Mouse (Mus musculus) CH12.LX (cell line): ENCODE measurements around the gene Vamp4. TPM values are rescaled to one million over a fixed set of nuclear protein-coding genes. Genes with fewer than 3 reads are reported as not detected.

ENCODE experiments used
- DNase-seq: peaks from one replicate; pipeline ENCODE4 v3.0.0-alpha.2; 2013; ENCODE audit errors: extremely low read depth
- H3K27ac ChIP-seq: 2 replicates; pipeline ENCODE4 v1.5.1; 2012; ENCODE audit warnings: low read depth, mild to moderate bottlenecking, control low read depth, moderate library complexity; ENCODE audit not compliant: insufficient read depth
- H3K27me3 ChIP-seq: replicated peaks from 2 replicates; pipeline ENCODE3; 2012; ENCODE audit warnings: inconsistent platforms
- H3K36me3 ChIP-seq, 2 experiments: replicated peaks in 1 of 2; 2 replicates each; pipeline versions ENCODE3 to v1.6.1; 2012; ENCODE audit warnings: inconsistent platforms in 1 of 2, low read length in 1 of 2, mild to moderate bottlenecking in 1 of 2, mixed read lengths in 1 of 2, moderate library complexity in 1 of 2; ENCODE audit not compliant: control insufficient read depth in 1 of 2, insufficient read depth in 1 of 2
- H3K4me1 ChIP-seq, 2 experiments: 2 replicates each; pipeline ENCODE4 v1.6.1; 2012; ENCODE audit warnings: inconsistent platforms in 1 of 2, moderate library complexity in 1 of 2; ENCODE audit not compliant: insufficient read depth in 2 of 2, control insufficient read depth in 1 of 2
- H3K4me2 ChIP-seq: 2 replicates; pipeline ENCODE4 v1.6.1; 2012; ENCODE audit warnings: low read depth, mild to moderate bottlenecking, control low read depth; ENCODE audit not compliant: poor library complexity, insufficient read depth, severe bottlenecking
- H3K4me3 ChIP-seq, 3 experiments: fragments of 150-350 bp in 1 of 3; sonication (generic) in 1 of 3; replicated peaks in 1 of 3; 2 replicates each; pipeline versions ENCODE3 to v1.5.1; 2011 to 2012; ENCODE audit warnings: low read depth in 2 of 3, low read length in 2 of 3, mild to moderate bottlenecking in 2 of 3, moderate library complexity in 2 of 3, control low read depth in 1 of 3, improper control_type of control experiment in 1 of 3, inconsistent platforms in 1 of 3, mixed read lengths in 1 of 3; ENCODE audit not compliant: poor library complexity in 1 of 3
- H3K79me2 ChIP-seq: replicated peaks from 2 replicates; pipeline ENCODE4 v1.6.1; 2012; ENCODE audit warnings: mild to moderate bottlenecking, moderate library complexity; ENCODE audit not compliant: control insufficient read depth, poor library complexity, insufficient read depth, severe bottlenecking; ENCODE audit errors: extremely low read depth
- H3K9ac ChIP-seq: 2 replicates; pipeline ENCODE4 v1.6.1; 2012; ENCODE audit warnings: low read depth, mild to moderate bottlenecking, control low read depth, moderate library complexity; ENCODE audit not compliant: insufficient read depth
- H3K9me3 ChIP-seq: replicated peaks from 2 replicates; pipeline ENCODE3; 2012; ENCODE audit warnings: low read length, inconsistent platforms, mixed read lengths
- BHLHE40 ChIP-seq: IDR thresholded peaks from 2 replicates; pipeline ENCODE4 v1.6.1; 2011; ENCODE audit warnings: mild to moderate bottlenecking, low read depth, low read length, improper control_type of control experiment
- CHD1 ChIP-seq: IDR thresholded peaks from 2 replicates; pipeline ENCODE4 v1.6.1; 2012; ENCODE audit warnings: low read depth, low read length, improper control_type of control experiment, inconsistent platforms
- CTCF ChIP-seq, 2 experiments: IDR thresholded peaks in 1 of 2; conservative IDR thresholded peaks in 1 of 2; 2 replicates each; pipeline ENCODE4 v1.5.1; 2011 to 2012; ENCODE audit warnings: low read depth in 2 of 2, low read length in 2 of 2, improper control_type of control experiment in 1 of 2, inconsistent platforms in 1 of 2, mild to moderate bottlenecking in 1 of 2, moderate library complexity in 1 of 2
- E2F4 ChIP-seq: IDR thresholded peaks from 2 replicates; pipeline ENCODE4 v1.6.1; 2011; ENCODE audit warnings: low read depth, low read length, improper control_type of control experiment; ENCODE audit not compliant: insufficient replicate concordance
- ELF1 ChIP-seq: IDR thresholded peaks from 2 replicates; pipeline ENCODE4 v1.6.1; 2014; ENCODE audit warnings: low read depth, mild to moderate bottlenecking, inconsistent platforms, low read length, improper control_type of control experiment
- EP300 ChIP-seq: IDR thresholded peaks from 2 replicates; pipeline ENCODE4 v1.6.1; 2011; ENCODE audit warnings: low read length, improper control_type of control experiment
- GABPA ChIP-seq: IDR thresholded peaks from 2 replicates; pipeline ENCODE4 v1.6.1; 2012; ENCODE audit warnings: low read depth, low read length, improper control_type of control experiment, inconsistent platforms; ENCODE audit not compliant: insufficient replicate concordance
- IRF4 ChIP-seq: IDR thresholded peaks from 2 replicates; pipeline ENCODE4 v1.6.1; 2014; ENCODE audit warnings: low read depth, mild to moderate bottlenecking, inconsistent platforms, low read length, improper control_type of control experiment
- JUND ChIP-seq: conservative IDR thresholded peaks from 2 replicates; pipeline ENCODE4 v1.6.1; 2011; ENCODE audit warnings: low read depth, low read length, improper control_type of control experiment
- MAX ChIP-seq: IDR thresholded peaks from 2 replicates; pipeline ENCODE4 v1.6.1; 2011; ENCODE audit warnings: low read length, improper control_type of control experiment
- MYC ChIP-seq: IDR thresholded peaks from 2 replicates; pipeline ENCODE4 v1.6.1; 2011; ENCODE audit warnings: low read depth, mild to moderate bottlenecking, improper control_type of control experiment, low read length
- NRF1 ChIP-seq: IDR thresholded peaks from 2 replicates; pipeline ENCODE4 v1.6.1; 2014; ENCODE audit warnings: low read depth, mild to moderate bottlenecking, inconsistent platforms, low read length, improper control_type of control experiment, moderate library complexity
- PAX5 ChIP-seq: IDR thresholded peaks from 2 replicates; pipeline ENCODE4 v1.6.1; 2012; ENCODE audit warnings: low read length, inconsistent platforms, mixed read lengths
- POLR2A ChIP-seq: IDR thresholded peaks from 2 replicates; pipeline ENCODE4 v1.6.1; 2011; ENCODE audit warnings: low read depth, mild to moderate bottlenecking, improper control_type of control experiment, low read length
- POLR2AphosphoS2 ChIP-seq: IDR thresholded peaks from 2 replicates; pipeline ENCODE4 v1.6.1; 2011; ENCODE audit warnings: low read depth, low read length, improper control_type of control experiment
- RAD21 ChIP-seq: IDR thresholded peaks from 2 replicates; pipeline ENCODE4 v1.6.1; 2011; ENCODE audit warnings: low read depth, mild to moderate bottlenecking, low read length, improper control_type of control experiment, moderate library complexity
- RCOR1 ChIP-seq: conservative IDR thresholded peaks from 2 replicates; pipeline ENCODE4 v1.6.1; 2012; ENCODE audit warnings: low read depth, mild to moderate bottlenecking, inconsistent platforms, low read length, improper control_type of control experiment
- ZKSCAN1 ChIP-seq: IDR thresholded peaks from 2 replicates; pipeline ENCODE4 v1.6.1; 2012; ENCODE audit warnings: low read depth, inconsistent platforms, low read length, improper control_type of control experiment, borderline replicate concordance
- dilution Hi-C: fragments of 300-500 bp; cut with MboI; formaldehyde crosslinking; loops from 2 replicates; pipeline ENCODE4 v1.14.3; 2020; ENCODE audit warnings: low sequenced_read_pairs; ENCODE audit not compliant: extremely low pct_unique_long_range_greater_than_20kb, extremely low pct_ligation_motif_present
- in situ Hi-C: fragments of 300-500 bp; cut with MboI; formaldehyde crosslinking; loops from 3 replicates; pipeline ENCODE4 v1.14.3; 2019; ENCODE audit warnings: low sequenced_read_pairs, low pct_ligation_motif_present, low pct_unique_long_range_greater_than_20kb, mixed read lengths
- polyA plus RNA-seq: library from polyadenylated mRNA; unstranded; fragments of >175 nt; gene quantifications from 2 replicates; pipeline ENCODE4 v1.2.1, GENCODE M21; 2012; ENCODE audit warnings: low read depth; ENCODE audit not compliant: insufficient read length
- total RNA-seq, 2 experiments: library from RNA; depleted of rRNA; stranded (reverse); fragments of 300-350 nt in 1 of 2; fragments of >200 nt in 1 of 2; gene quantifications; 2 replicates each; pipeline ENCODE4 v1.2.3; 2012 to 2014

Gene Vamp4
- total and polyA plus RNA-seq, 3 experiments: 17.9 to 38.5 (median 36.8) TPM

GRCm38 (mm10) chr1:162597379-162598102, 27.2 kb downstream of the Vamp4 start:
- dilution Hi-C loops (no loop called here), in situ Hi-C loops (no loop called here)
- no peaks in the 10 kb centered on the region for H3K27me3 ChIP-seq
- no peak for DNase-seq
- H3K27ac ChIP-seq: no peak overlapping the region
- no peak overlapping the region for H3K4me2 ChIP-seq
- no peaks in the 10 kb centered on the region for H3K79me2 ChIP-seq
- TF ChIP-seq BHLHE40 (no peak), RAD21 (no peak), EP300 (no peak), GABPA (no peak), JUND (no peak), MYC (no peak)
- no peak overlapping the region for H3K4me3 ChIP-seq
- no peak overlapping the region for H3K9ac ChIP-seq
- no peaks in the 10 kb centered on the region for H3K9me3 ChIP-seq
- H3K36me3 ChIP-seq: peaks cover 39 to 82% of the 10 kb centered on the region in 2 experiments
- H3K4me1 ChIP-seq: no peaks in the 10 kb centered on the region

DNA sequence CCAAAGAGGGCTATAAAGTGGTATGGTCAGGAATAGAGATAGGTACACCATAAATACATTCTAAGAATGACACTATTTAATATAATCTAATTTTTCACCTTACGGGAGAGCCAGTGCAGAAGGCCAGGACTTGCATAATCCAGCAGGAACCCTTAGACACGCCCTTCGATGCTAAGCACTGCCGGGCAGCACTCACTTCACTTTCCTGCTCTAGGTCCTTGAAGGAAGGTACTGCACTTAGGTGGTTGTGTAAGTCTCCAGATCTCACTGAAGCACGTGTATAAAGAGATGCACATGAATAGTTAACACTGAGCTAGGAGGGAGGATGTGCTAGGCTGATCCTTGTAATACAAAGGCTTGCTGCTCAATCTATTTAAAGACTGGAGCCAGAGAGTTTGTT, 29.3 kb downstream of the Vamp4 start:
- Histone ChIP-seq H3K4me1 (no peaks in the 10 kb centered on the region), H3K9me3 (no peaks in the 10 kb centered on the region), H3K9ac (no peak overlapping the region), H3K4me2 (no peak overlapping the region), H3K79me2 (no peaks in the 10 kb centered on the region), H3K27ac (no peak overlapping the region), H3K36me3 (peaks cover 34 to 87% of the 10 kb centered on the region in 2 experiments), H3K27me3 (no peaks in the 10 kb centered on the region), H3K4me3 (no peak overlapping the region)
- in situ Hi-C loops (no loop called here), dilution Hi-C loops (no loop called here)
- TF ChIP-seq RCOR1: no peak
- TF ChIP-seq POLR2AphosphoS2: no peak
- no peak for TF ChIP-seq CTCF (conservative IDR thresholded peaks at IDR 0.05 in 1 of 2, IDR thresholded peaks at IDR 0.05 in 1 of 2; ENCODE audit: low read depth in 2 of 2, low read length in 2 of 2)
- no peak for TF ChIP-seq ZKSCAN1
- no peak for TF ChIP-seq E2F4
- TF ChIP-seq IRF4: no peak
- no peak for TF ChIP-seq RAD21
- no peak for TF ChIP-seq PAX5
- TF ChIP-seq ELF1: no peak
- no peak for TF ChIP-seq POLR2A
- no peak for TF ChIP-seq CHD1
- no peak for TF ChIP-seq NRF1
- TF ChIP-seq MAX: no peak
- TF ChIP-seq JUND: no peak
- DNase-seq: no peak
